Mouse (Mus musculus) kidney, embryonic 14.5 days (tissue): ENCODE results near the gene Elovl6. TPM values are rescaled to one million over a fixed set of nuclear protein-coding genes. Genes with fewer than 3 reads are reported as not detected.
A peak's percentile ranks its signal among the peaks of the same experiment; 100 is the strongest.

ENCODE experiments used
- ATAC-seq: fragments of 200-750 bp; cut with Nextera tagmentation; 2 replicates; pipeline ENCODE4 v1.8.0; 2017; ENCODE audit warnings: moderate number of reproducible peaks, mild to moderate bottlenecking, moderate TSS enrichment, moderate library complexity; ENCODE audit not compliant: low FRiP score, low TSS enrichment
- H3K27ac ChIP-seq: fragments of 300-500 bp; sonication (generic); 2 replicates; pipeline ENCODE4 v1.5.1; 2014; ENCODE audit warnings: low read depth, mild to moderate bottlenecking, low read length, moderate library complexity, mixed read lengths
- H3K27me3 ChIP-seq: fragments of 300-500 bp; sonication (generic); 2 replicates; pipeline ENCODE4 v1.6.1; 2014; ENCODE audit warnings: mild to moderate bottlenecking, low read length; ENCODE audit not compliant: control insufficient read depth, insufficient read depth
- H3K36me3 ChIP-seq: fragments of 300-500 bp; sonication (generic); 2 replicates; pipeline ENCODE4 v1.6.1; 2014; ENCODE audit warnings: low read length, mixed read lengths; ENCODE audit not compliant: control insufficient read depth, insufficient read depth
- H3K4me1 ChIP-seq: fragments of 300-500 bp; sonication (generic); 2 replicates; pipeline ENCODE4 v1.6.1; 2014; ENCODE audit warnings: low read length, mixed read lengths; ENCODE audit not compliant: control insufficient read depth, insufficient read depth
- H3K4me2 ChIP-seq: fragments of 300-500 bp; sonication (generic); replicated peaks from 2 replicates; pipeline ENCODE4 v1.6.1; 2014; ENCODE audit warnings: low read depth, mild to moderate bottlenecking, low read length
- H3K4me3 ChIP-seq: fragments of 300-500 bp; sonication (generic); 2 replicates; pipeline ENCODE4 v1.5.1; 2014; ENCODE audit warnings: mild to moderate bottlenecking, low read length
- H3K9ac ChIP-seq: fragments of 300-500 bp; sonication (generic); 2 replicates; pipeline ENCODE4 v1.6.1; 2014; ENCODE audit warnings: low read depth, mild to moderate bottlenecking, low read length, moderate library complexity
- H3K9me3 ChIP-seq: fragments of 300-500 bp; sonication (generic); 2 replicates; pipeline ENCODE4 v1.6.1; 2016; ENCODE audit warnings: low read length; ENCODE audit not compliant: control insufficient read depth
- WGBS: fragments of 180-500 bp; shearing (Covaris S2); extraction: QIAGEN DNeasy Blood & Tissue Kit; methylation state at CpG from one replicate; pipeline ENCODE4 v1.1.7; 2014; 5-methylcytosine and 5-hydroxymethylcytosine counted together
- microRNA-seq: library from miRNA; unstranded; fragments of <30 nt; microRNA quantifications from one replicate; pipeline ENCODE4, GENCODE M21; 2016
- polyA plus RNA-seq: library from polyadenylated mRNA; unstranded; fragments of >200 nt; fragmentation: Nextera tagmentation; extraction: Ambion mirVana; gene quantifications from 2 replicates; pipeline ENCODE4 v1.2.1, GENCODE M21; 2014

The Elovl6 gene
- polyA plus RNA-seq, 1 experiment from 2014 or later = 50.4 TPM

GRCm38 (mm10) chr3:129683060-129683679, 151.0 kb downstream of the Elovl6 start:
- Histone ChIP-seq H3K9ac (no peak overlapping the region), H3K4me1 (no peaks in the 10 kb centered on the region), H3K36me3 (no peaks in the 10 kb centered on the region), H3K9me3 (no peaks in the 10 kb centered on the region), H3K4me3 (no peak overlapping the region), H3K27me3 (no peaks in the 10 kb centered on the region), H3K27ac (no peak overlapping the region), H3K4me2 (no peak overlapping the region)
- WGBS = 89% methylated on average over 10 of the region's 10 CpGs
- ATAC-seq = no peak

GRCm38 (mm10) chr3:129686196-129686595, 154.0 kb downstream of the Elovl6 start:
- Histone ChIP-seq H3K36me3 (no peaks in the 10 kb centered on the region; the same call in 1 of the 2 replicates), H3K4me1 (no peaks in the 10 kb centered on the region), H3K27me3 (no peaks in the 10 kb centered on the region), H3K4me2 (no peak overlapping the region), H3K27ac (no peak overlapping the region), H3K9me3 (no peaks in the 10 kb centered on the region), H3K9ac (no peak overlapping the region), H3K4me3 (no peak overlapping the region)
- WGBS = 83% methylated on average over 12 of the region's 12 CpGs
- ATAC-seq = no peak

- Histone ChIP-seq H3K27me3 (no peaks in the 10 kb centered on the region), H3K9me3 (no peaks in the 10 kb centered on the region), H3K4me3 (no peak overlapping the region), H3K4me1 (no peaks in the 10 kb centered on the region), H3K9ac (no peak overlapping the region), H3K4me2 (no peak overlapping the region), H3K27ac (no peak overlapping the region), H3K36me3 (no peaks in the 10 kb centered on the region; the same call in 1 of the 2 replicates)
- peak; percentile 79 for ATAC-seq
- WGBS = 45% methylated on average over 8 of the region's 8 CpGs
These were observed 154.7 kb downstream of the Elovl6 start for GRCm38 (mm10) chr3:129686698-129687333.

GRCm38 (mm10) chr3:129687429-129687828, 155.3 kb downstream of the Elovl6 start:
- Histone ChIP-seq H3K36me3 (no peaks in the 10 kb centered on the region; the same call in 1 of the 2 replicates), H3K9me3 (no peaks in the 10 kb centered on the region), H3K27ac (no peak overlapping the region), H3K4me1 (no peaks in the 10 kb centered on the region), H3K4me2 (no peak overlapping the region), H3K4me3 (no peak overlapping the region), H3K9ac (no peak overlapping the region), H3K27me3 (no peaks in the 10 kb centered on the region)
- 32% methylated on average over 5 of the region's 5 CpGs for WGBS
- peak; percentile 45; the same call in 1 of the 2 replicates for ATAC-seq

Small RNAs within 50 kb of the gene (microRNA-seq; reads per million reads assigned to microRNA genes)
- not detected for gene Gm24515

Other genes with a start within 250 kb of the Elovl6 start
- 45.1 and 66.4 TPM in 2 replicates for gene Enpep, start 199.6 kb upstream of the Elovl6 start, polyA plus RNA-seq
- 1.6 and 1.8 TPM in 2 replicates for gene Egf, start 223.0 kb downstream of the Elovl6 start, polyA plus RNA-seq